Mouse (Mus musculus) forebrain, embryonic 13.5 days (tissue): ENCODE measurements around the gene Tbc1d9. TPM values are rescaled to one million over a fixed set of nuclear protein-coding genes. Genes with fewer than 3 reads are reported as not detected.

Experiments used
- ATAC-seq: fragments of 200-750 bp; cut with Nextera tagmentation; 2 replicates; pipeline ENCODE4 v1.8.0; 2017
- H3K27ac ChIP-seq: fragments of 300-500 bp; sonication (generic); 2 replicates; pipeline ENCODE4 v1.5.1; 2015; ENCODE audit warnings: inconsistent platforms, mild to moderate bottlenecking, moderate library complexity
- H3K27me3 ChIP-seq: fragments of 300-500 bp; sonication (generic); 2 replicates; pipeline ENCODE4 v1.6.1; 2015; ENCODE audit warnings: mild to moderate bottlenecking, inconsistent platforms
- H3K36me3 ChIP-seq: fragments of 300-500 bp; sonication (generic); 2 replicates; pipeline ENCODE4 v1.6.1; 2015; ENCODE audit warnings: mild to moderate bottlenecking, inconsistent platforms; ENCODE audit not compliant: poor library complexity, severe bottlenecking
- H3K4me1 ChIP-seq: fragments of 300-500 bp; sonication (generic); 2 replicates; pipeline ENCODE4 v1.6.1; 2015; ENCODE audit warnings: inconsistent platforms
- H3K4me2 ChIP-seq: fragments of 300-500 bp; sonication (generic); 2 replicates; pipeline ENCODE4 v1.6.1; 2015; ENCODE audit warnings: inconsistent platforms, mild to moderate bottlenecking, moderate library complexity
- H3K4me3 ChIP-seq: fragments of 300-500 bp; sonication (generic); 2 replicates; pipeline ENCODE4 v1.5.1; 2015; ENCODE audit warnings: mild to moderate bottlenecking, inconsistent platforms
- H3K9ac ChIP-seq: fragments of 300-500 bp; sonication (generic); 2 replicates; pipeline ENCODE4 v1.6.1; 2015; ENCODE audit warnings: mild to moderate bottlenecking, inconsistent platforms
- H3K9me3 ChIP-seq: fragments of 300-500 bp; sonication (generic); replicated peaks from 2 replicates; pipeline ENCODE4 v1.6.1; 2016; ENCODE audit warnings: inconsistent platforms
- WGBS: fragments of 180-500 bp; shearing (Covaris S2); methylation state at CpG from one replicate; pipeline ENCODE4 v1.1.7; 2015; 5-methylcytosine and 5-hydroxymethylcytosine counted together
- polyA plus RNA-seq: library from polyadenylated mRNA; unstranded; fragments of >200 nt; fragmentation: Nextera tagmentation; extraction: Ambion mirVana; gene quantifications from 2 replicates; pipeline ENCODE4 v1.2.1, GENCODE M21; 2015

The Tbc1d9 gene
- polyA plus RNA-seq, 1 experiment from 2014 or later, result 9.3 TPM

- Histone ChIP-seq H3K9ac (no peak overlapping the region), H3K4me3 (no peak overlapping the region), H3K9me3 (no peaks in the 10 kb centered on the region), H3K27me3 (no peaks in the 10 kb centered on the region), H3K27ac (0 out of 2 replicates have a peak overlapping the region, but pooled peaks have one; percentile 1), H3K4me2 (no peak overlapping the region), H3K4me1 (peaks cover 32% of the 10 kb centered on the region), H3K36me3 (no peaks in the 10 kb centered on the region)
- 80% methylated on average over 5 of the region's 5 CpGs for WGBS
- ATAC-seq, result no peak
These were observed 17.6 kb downstream of the Tbc1d9 start for GRCm38 (mm10) chr8:83182784-83183183.

GRCm38 (mm10) chr8:83186376-83186775, 21.2 kb downstream of the Tbc1d9 start:
- no peaks in the 10 kb centered on the region for H3K9me3 ChIP-seq
- H3K27ac ChIP-seq, result no peak overlapping the region
- no peak overlapping the region for H3K9ac ChIP-seq
- H3K4me1 ChIP-seq, result peaks cover 22% of the 10 kb centered on the region
- no peak for ATAC-seq
- H3K4me2 ChIP-seq, result no peak overlapping the region
- 57% methylated on average over 6 of the region's 6 CpGs for WGBS
- H3K36me3 ChIP-seq, result no peaks in the 10 kb centered on the region
- H3K4me3 ChIP-seq, result no peak overlapping the region
- no peaks in the 10 kb centered on the region for H3K27me3 ChIP-seq

- WGBS, result 81% methylated on average over 10 of the region's 10 CpGs
- ATAC-seq, result peak; percentile 83
- no peak overlapping the region for H3K4me3 ChIP-seq
These were observed 22.3 kb downstream of the Tbc1d9 start for GRCm38 (mm10) chr8:83187363-83187962.

GRCm38 (mm10) chr8:83189538-83190095, 24.5 kb downstream of the Tbc1d9 start:
- no peaks in the 10 kb centered on the region for H3K4me1 ChIP-seq
- H3K4me2 ChIP-seq, result no peak overlapping the region
- no peak overlapping the region for H3K4me3 ChIP-seq
- no peak overlapping the region for H3K27ac ChIP-seq
- 67% methylated on average over 4 of the region's 4 CpGs for WGBS
- no peak overlapping the region for H3K9ac ChIP-seq
- no peaks in the 10 kb centered on the region for H3K36me3 ChIP-seq
- no peaks in the 10 kb centered on the region for H3K9me3 ChIP-seq
- no peaks in the 10 kb centered on the region for H3K27me3 ChIP-seq
- no peak for ATAC-seq

More at GRCm38 (mm10) chr8:83187363-83187962, 22.3 kb downstream of the Tbc1d9 start:
- no peaks in the 10 kb centered on the region for H3K36me3 ChIP-seq
- H3K4me1 ChIP-seq, result peaks cover 13% of the 10 kb centered on the region
- no peaks in the 10 kb centered on the region for H3K9me3 ChIP-seq
- no peak overlapping the region for H3K9ac ChIP-seq
- H3K27me3 ChIP-seq, result no peaks in the 10 kb centered on the region
- peak overlapping the region; percentile 59 for H3K27ac ChIP-seq
- no peak overlapping the region for H3K4me2 ChIP-seq

- H3K4me2 ChIP-seq, result no peak overlapping the region
- H3K27ac ChIP-seq, result no peak overlapping the region
- no peaks in the 10 kb centered on the region for H3K27me3 ChIP-seq
- no peak overlapping the region for H3K9ac ChIP-seq
- peaks cover 22% of the 10 kb centered on the region for H3K4me1 ChIP-seq
- ATAC-seq, result no peak
- H3K36me3 ChIP-seq, result no peaks in the 10 kb centered on the region
- no peaks in the 10 kb centered on the region for H3K9me3 ChIP-seq
- no peak overlapping the region for H3K4me3 ChIP-seq
- WGBS, result 42% methylated on average over 6 of the region's 6 CpGs
These were observed 30.9 kb downstream of the Tbc1d9 start for GRCm38 (mm10) chr8:83196088-83196487.

- no peak overlapping the region for H3K27ac ChIP-seq
- 70% methylated on average over 8 of the region's 8 CpGs for WGBS
- 0 out of 2 replicates have a peak, but pooled peaks have one; percentile 23 for ATAC-seq
These were observed 34.6 kb downstream of the Tbc1d9 start for GRCm38 (mm10) chr8:83199715-83200114.

GRCm38 (mm10) chr8:83200191-83201177, 35.3 kb downstream of the Tbc1d9 start:
- Histone ChIP-seq H3K36me3 (no peaks in the 10 kb centered on the region), H3K4me1 (peaks cover 22% of the 10 kb centered on the region), H3K4me2 (no peak overlapping the region), H3K9me3 (no peaks in the 10 kb centered on the region), H3K27ac (0 out of 2 replicates have a peak overlapping the region, but pooled peaks have one; percentile 2), H3K9ac (no peak overlapping the region), H3K27me3 (no peaks in the 10 kb centered on the region), H3K4me3 (no peak overlapping the region)
- no peak for ATAC-seq
- 82% methylated on average over 16 of the region's 16 CpGs for WGBS

More at GRCm38 (mm10) chr8:83199715-83200114, 34.6 kb downstream of the Tbc1d9 start:
- no peak overlapping the region for H3K9ac ChIP-seq
- H3K4me1 ChIP-seq, result peaks cover 22% of the 10 kb centered on the region
- no peak overlapping the region for H3K4me2 ChIP-seq
- no peaks in the 10 kb centered on the region for H3K9me3 ChIP-seq
- H3K4me3 ChIP-seq, result no peak overlapping the region
- H3K27me3 ChIP-seq, result no peaks in the 10 kb centered on the region
- H3K36me3 ChIP-seq, result no peaks in the 10 kb centered on the region

- no peak overlapping the region for H3K4me2 ChIP-seq
These were observed 37.8 kb downstream of the Tbc1d9 start for GRCm38 (mm10) chr8:83202946-83203345.

GRCm38 (mm10) chr8:83205907-83206306, 40.8 kb downstream of the Tbc1d9 start:
- Histone ChIP-seq H3K27ac (no peak overlapping the region), H3K9me3 (no peaks in the 10 kb centered on the region)
- WGBS, result 74% methylated on average over 7 of the region's 7 CpGs

More at GRCm38 (mm10) chr8:83202946-83203345, 37.8 kb downstream of the Tbc1d9 start:
- H3K27me3 ChIP-seq, result no peaks in the 10 kb centered on the region
- WGBS, result 91% methylated on average over 11 of the region's 11 CpGs
- no peaks in the 10 kb centered on the region for H3K36me3 ChIP-seq
- no peaks in the 10 kb centered on the region for H3K9me3 ChIP-seq
- H3K27ac ChIP-seq, result no peak overlapping the region
- peaks cover 17% of the 10 kb centered on the region; the same call in 1 of the 2 replicates for H3K4me1 ChIP-seq
- no peak for ATAC-seq
- no peak overlapping the region for H3K4me3 ChIP-seq
- H3K9ac ChIP-seq, result no peak overlapping the region

GRCm38 (mm10) chr8:83209581-83209980, 44.4 kb downstream of the Tbc1d9 start:
- Histone ChIP-seq H3K4me3 (no peak overlapping the region), H3K27me3 (no peaks in the 10 kb centered on the region), H3K27ac (no peak overlapping the region), H3K36me3 (peaks cover 25% of the 10 kb centered on the region), H3K4me2 (no peak overlapping the region), H3K9me3 (no peaks in the 10 kb centered on the region), H3K4me1 (peaks cover 9% of the 10 kb centered on the region; the same call in 1 of the 2 replicates), H3K9ac (no peak overlapping the region)
- WGBS, result 71% methylated on average over 4 of the region's 4 CpGs
- no peak for ATAC-seq

More at GRCm38 (mm10) chr8:83205907-83206306, 40.8 kb downstream of the Tbc1d9 start:
- no peak overlapping the region for H3K4me2 ChIP-seq
- ATAC-seq, result peak; percentile 42; the same call in 1 of the 2 replicates
- peaks cover 9% of the 10 kb centered on the region; the same call in 1 of the 2 replicates for H3K4me1 ChIP-seq
- H3K27me3 ChIP-seq, result no peaks in the 10 kb centered on the region
- H3K9ac ChIP-seq, result no peak overlapping the region
- H3K36me3 ChIP-seq, result peaks cover 5% of the 10 kb centered on the region; the same call in 1 of the 2 replicates
- H3K4me3 ChIP-seq, result no peak overlapping the region

- Histone ChIP-seq H3K27ac (no peak overlapping the region), H3K27me3 (no peaks in the 10 kb centered on the region), H3K36me3 (peaks cover 25% of the 10 kb centered on the region), H3K4me3 (no peak overlapping the region), H3K4me1 (peaks cover 8% of the 10 kb centered on the region; the same call in 1 of the 2 replicates), H3K9me3 (no peaks in the 10 kb centered on the region), H3K4me2 (no peak overlapping the region), H3K9ac (no peak overlapping the region)
- ATAC-seq, result no peak
- WGBS, result 90% methylated on average over 7 of the region's 7 CpGs
These were observed 45.5 kb downstream of the Tbc1d9 start for GRCm38 (mm10) chr8:83210676-83211075.
